Mouse (Mus musculus): ENCODE measurements around the gene Morn1.

Morn1 gene

GRCm38 (mm10) chr4:155086108-155087024 is at the start of gene Morn1, which contains the start of gene Rer1:
TSS of gene Morn1 (plus strand) at chr4:155086577.
TSS of gene Rer1 (minus strand) at chr4:155086382.
- DNase-seq (ENCODE audit: low spot score), result peak; percentile 100

GRCm38 (mm10) chr4:155040197-155040596 is 46.2 kb upstream of the Morn1 start:
- no peak for DNase-seq (ENCODE audit: low spot score)

- DNase-seq (ENCODE audit: low spot score), result no peak
Observed at GRCm38 (mm10) chr4:155040696-155041095, 45.7 kb upstream of the Morn1 start.

- peak; percentile 37 for DNase-seq (ENCODE audit: low spot score)
Observed at GRCm38 (mm10) chr4:155042606-155043288, 43.6 kb upstream of the Morn1 start.

- no peak for DNase-seq (ENCODE audit: low spot score)
Observed at GRCm38 (mm10) chr4:155043289-155043625, 43.1 kb upstream of the Morn1 start.

GRCm38 (mm10) chr4:155046636-155047035 is 39.7 kb upstream of the Morn1 start:
- DNase-seq (ENCODE audit: low spot score), result peak; percentile 19

GRCm38 (mm10) chr4:155050116-155050515 is 36.3 kb upstream of the Morn1 start:
- DNase-seq (ENCODE audit: low spot score), result no peak

GRCm38 (mm10) chr4:155056724-155057123 is 29.7 kb upstream of the Morn1 start, which contains the start of gene Plch2:
TSS of gene Plch2 (minus strand) at chr4:155056784.
- no peak for DNase-seq (ENCODE audit: low spot score)

- DNase-seq (ENCODE audit: low spot score), result no peak
Observed at GRCm38 (mm10) chr4:155058325-155058724, 28.1 kb upstream of the Morn1 start.

GRCm38 (mm10) chr4:155063895-155064294 is 22.5 kb upstream of the Morn1 start:
- DNase-seq (ENCODE audit: low spot score), result no peak

- DNase-seq (ENCODE audit: low spot score), result no peak
Observed at GRCm38 (mm10) chr4:155064474-155064873, 21.9 kb upstream of the Morn1 start.

GRCm38 (mm10) chr4:155065970-155066833 is 20.2 kb upstream of the Morn1 start:
- peak; percentile 95 for DNase-seq (ENCODE audit: low spot score)

GRCm38 (mm10) chr4:155066834-155067522 is 19.4 kb upstream of the Morn1 start, which contains the start of gene Pex10:
TSS of gene Pex10 (plus strand) at chr4:155067016.
- peak; percentile 97 for DNase-seq (ENCODE audit: low spot score)

- DNase-seq (ENCODE audit: low spot score), result no peak
Observed at GRCm38 (mm10) chr4:155068357-155068972, 17.9 kb upstream of the Morn1 start.

GRCm38 (mm10) chr4:155069191-155069590 is 17.2 kb upstream of the Morn1 start:
- DNase-seq (ENCODE audit: low spot score), result no peak

- no peak for DNase-seq (ENCODE audit: low spot score)
Observed at GRCm38 (mm10) chr4:155070199-155070598, 16.2 kb upstream of the Morn1 start.

- DNase-seq (ENCODE audit: low spot score), result no peak
Observed at GRCm38 (mm10) chr4:155070921-155071320, 15.5 kb upstream of the Morn1 start.

- DNase-seq (ENCODE audit: low spot score), result no peak
Observed at GRCm38 (mm10) chr4:155074418-155074817, 12.0 kb upstream of the Morn1 start.

GRCm38 (mm10) chr4:155075137-155075536 is 11.2 kb upstream of the Morn1 start:
- DNase-seq (ENCODE audit: low spot score), result no peak

- DNase-seq (ENCODE audit: low spot score), result no peak
Observed at GRCm38 (mm10) chr4:155075813-155076212, 10.6 kb upstream of the Morn1 start.

GRCm38 (mm10) chr4:155076677-155077076 is 9.7 kb upstream of the Morn1 start:
- DNase-seq (ENCODE audit: low spot score), result no peak

Measured in layer of hippocampus, adult 11-12 months (tissue).